Mouse (Mus musculus) G1E (cell line): ENCODE results near the gene Isoc2b. TPM values are rescaled to one million over a fixed set of nuclear protein-coding genes. Genes with fewer than 3 reads are reported as not detected.
"Not testable (repeated sequence)": the region's sequence is repeated elsewhere in the genome, so short reads cannot be mapped to it uniquely, and the experiment has no call there.

Experiments
- ATAC-seq: 2 replicates; pipeline ENCODE4 v1.8.0; 2016; ENCODE audit warnings: mild to moderate bottlenecking; ENCODE audit not compliant: insufficient number of reproducible peaks, poor library complexity, low FRiP score, severe bottlenecking; ENCODE audit errors: extremely low read depth
- DNase-seq: peaks from one replicate; pipeline ENCODE4 v3.0.0; 2012; ENCODE audit warnings: low spot score
- H3K27me3 ChIP-seq: 2 replicates; pipeline ENCODE4 v1.6.1; 2012; ENCODE audit warnings: mild to moderate bottlenecking, low read length, inconsistent platforms; ENCODE audit not compliant: insufficient read depth
- H3K36me3 ChIP-seq: replicated peaks from 2 replicates; pipeline ENCODE3; 2012; ENCODE audit warnings: mild to moderate bottlenecking, inconsistent platforms
- H3K4me1 ChIP-seq: 2 replicates; pipeline ENCODE4 v1.6.1; 2012; ENCODE audit warnings: low read depth, low read length, inconsistent platforms, mixed read lengths; ENCODE audit not compliant: insufficient read depth
- H3K4me3 ChIP-seq: 2 replicates; pipeline ENCODE4 v1.5.1; 2012; ENCODE audit warnings: low read depth, mild to moderate bottlenecking, inconsistent platforms, low read length, moderate library complexity, mixed read lengths
- H3K9me3 ChIP-seq: replicated peaks from 2 replicates; pipeline ENCODE4 v1.6.1; 2012; ENCODE audit warnings: inconsistent platforms
- CTCF ChIP-seq: IDR thresholded peaks from 2 replicates; pipeline ENCODE4 v1.5.1; 2012; ENCODE audit warnings: low read depth, low read length, inconsistent platforms, mixed read lengths
- GATA1 ChIP-seq: IDR thresholded peaks from 2 replicates; pipeline ENCODE4 v1.6.1; 2012; ENCODE audit warnings: borderline replicate concordance, low read length, inconsistent platforms, mixed read lengths
- GATA2 ChIP-seq: IDR thresholded peaks from 2 replicates; pipeline ENCODE4 v1.6.1; 2012; ENCODE audit warnings: low read depth, low read length, inconsistent platforms, borderline replicate concordance
- POLR2AphosphoS5 ChIP-seq: IDR thresholded peaks from 2 replicates; pipeline ENCODE4 v1.6.1; 2012; ENCODE audit warnings: low read depth, low read length, inconsistent platforms; ENCODE audit not compliant: insufficient replicate concordance
- TAL1 ChIP-seq: conservative IDR thresholded peaks from 2 replicates; pipeline ENCODE4 v1.6.1; 2012; ENCODE audit warnings: low read depth, low read length, inconsistent platforms, mixed read lengths
- polyA plus RNA-seq: library from polyadenylated mRNA; stranded (reverse); fragments of >175 nt; gene quantifications from 2 replicates; pipeline ENCODE4 v1.2.3, GENCODE M21; 2012
- total RNA-seq, 2 experiments: library from RNA; stranded (forward) in 1 of 2; stranded (reverse) in 1 of 2; fragments of 200-1000 nt in 1 of 2; fragments of >200 nt in 1 of 2; fragmentation: Nextera tagmentation in 1 of 2; gene quantifications; 2 replicates each; pipeline ENCODE4 v1.2.3; 2014 to 2017

Isoc2b gene
- total and polyA plus RNA-seq, 3 experiments: 8.1 to 40.1 (median 9.1) TPM

- no peak for TF ChIP-seq POLR2AphosphoS5
- no peak for TF ChIP-seq GATA1
- no peak for TF ChIP-seq TAL1
- TF ChIP-seq GATA2: no peak
- TF ChIP-seq CTCF: no peak
- peaks cover 10% of the 10 kb centered on the region for H3K27me3 ChIP-seq
- no peaks in the 10 kb centered on the region for H3K9me3 ChIP-seq
- H3K4me1 ChIP-seq: peaks cover 28% of the 10 kb centered on the region
- no peak for DNase-seq
- H3K4me3 ChIP-seq: no peak overlapping the region
- ATAC-seq: no peak
- H3K36me3 ChIP-seq: no peaks in the 10 kb centered on the region
These were observed 6.4 kb downstream of the Isoc2b start for GRCm38 (mm10) chr7:4863541-4864080.

- ATAC-seq (no peak), DNase-seq (no peak)
- Histone ChIP-seq H3K9me3 (no peaks in the 10 kb centered on the region), H3K27me3 (peaks cover 10% of the 10 kb centered on the region), H3K36me3 (no peaks in the 10 kb centered on the region), H3K4me1 (peaks cover 28% of the 10 kb centered on the region), H3K4me3 (no peak overlapping the region)
- TF ChIP-seq CTCF (no peak), GATA1 (no peak), GATA2 (no peak), POLR2AphosphoS5 (no peak), TAL1 (no peak)
These were observed 7.0 kb downstream of the Isoc2b start for GRCm38 (mm10) chr7:4863041-4863440.

GRCm38 (mm10) chr7:4860926-4861325 is 9.1 kb downstream of the Isoc2b start:
- not testable (repeated sequence) for DNase-seq, H3K4me3 ChIP-seq, H3K9me3 ChIP-seq, H3K36me3 ChIP-seq, ATAC-seq
- peaks cover 15% of the 10 kb centered on the region for H3K27me3 ChIP-seq
- H3K4me1 ChIP-seq: peaks cover 14% of the 10 kb centered on the region

GRCm38 (mm10) chr7:4859418-4859978 is 10.6 kb downstream of the Isoc2b start:
- H3K4me3 ChIP-seq: no peak overlapping the region
- no peaks in the 10 kb centered on the region for H3K9me3 ChIP-seq
- H3K36me3 ChIP-seq: no peaks in the 10 kb centered on the region
- peaks cover 15% of the 10 kb centered on the region for H3K27me3 ChIP-seq
- DNase-seq (no peak), ATAC-seq (no peak)
- TF ChIP-seq GATA1 (no peak), GATA2 (no peak)
- H3K4me1 ChIP-seq: peaks cover 7% of the 10 kb centered on the region

GRCm38 (mm10) chr7:4857321-4857720 is 12.7 kb downstream of the Isoc2b start:
- peaks cover 18% of the 10 kb centered on the region for H3K27me3 ChIP-seq
- no peaks in the 10 kb centered on the region for H3K36me3 ChIP-seq
- no peak for DNase-seq
- TF ChIP-seq CTCF: no peak
- no peak for TF ChIP-seq POLR2AphosphoS5
- no peak for TF ChIP-seq TAL1
- TF ChIP-seq GATA2: no peak
- no peak for TF ChIP-seq GATA1
- H3K4me1 ChIP-seq: no peaks in the 10 kb centered on the region
- no peaks in the 10 kb centered on the region for H3K9me3 ChIP-seq
- no peak overlapping the region for H3K4me3 ChIP-seq
- no peak for ATAC-seq

GRCm38 (mm10) chr7:4856508-4856907 is 13.6 kb downstream of the Isoc2b start:
- TF ChIP-seq POLR2AphosphoS5 (no peak), GATA2 (no peak), CTCF (no peak), TAL1 (no peak), GATA1 (no peak)
- DNase-seq: no peak

GRCm38 (mm10) chr7:4853613-4854012 is 16.4 kb downstream of the Isoc2b start:
- H3K4me3 ChIP-seq: no peak overlapping the region
- H3K27me3 ChIP-seq: peaks cover 28% of the 10 kb centered on the region
- no peaks in the 10 kb centered on the region for H3K9me3 ChIP-seq
- ATAC-seq (no peak), DNase-seq (no peak)
- no peaks in the 10 kb centered on the region for H3K36me3 ChIP-seq
- no peaks in the 10 kb centered on the region for H3K4me1 ChIP-seq
- TF ChIP-seq TAL1 (no peak), GATA1 (no peak), GATA2 (no peak), CTCF (no peak), POLR2AphosphoS5 (no peak)

More at GRCm38 (mm10) chr7:4856508-4856907, 13.6 kb downstream of the Isoc2b start:
- H3K36me3 ChIP-seq: no peaks in the 10 kb centered on the region
- H3K9me3 ChIP-seq: no peaks in the 10 kb centered on the region
- peaks cover 20% of the 10 kb centered on the region for H3K27me3 ChIP-seq
- H3K4me3 ChIP-seq: no peak overlapping the region
- ATAC-seq: no peak
- H3K4me1 ChIP-seq: no peaks in the 10 kb centered on the region
